Mouse (Mus musculus): Measurements from ENCODE around the gene Mif. TPM values are rescaled to one million over a fixed set of nuclear protein-coding genes. Genes with fewer than 3 reads are reported as not detected.
"Not testable (repeated sequence)": the region's sequence is repeated elsewhere in the genome, so short reads cannot be mapped to it uniquely, and the experiment has no call there.

Gene Mif
- 1,299 and 1,540 TPM in 2 replicates for polyA plus RNA-seq (2015; fragmentation: Nextera tagmentation; extraction: Ambion mirVana)

GRCm38 (mm10) chr10:75859786-75860470, at the start of gene Mif:
Mif (minus strand) TSS chr10:75860240.
- peak; percentile 93 for ATAC-seq (ENCODE audit: insufficient number of reproducible peaks, low FRiP score, low TSS enrichment, low read depth)
- Histone ChIP-seq H3K4me2 (peak within 1 kb of the TSS; percentile 65), H3K36me3 (peaks cover 15% of the 10 kb centered on the region), H3K27ac (peak within 1 kb of the TSS; percentile 95), H3K4me3 (peak within 1 kb of the TSS; percentile 75), H3K9ac (peak within 1 kb of the TSS; percentile 72), H3K4me1 (peaks cover 27% of the 10 kb centered on the region)
- not testable (repeated sequence) for H3K9me3 ChIP-seq, H3K27me3 ChIP-seq
- under 1% methylated on average over 46 of the region's 46 CpGs for WGBS

GRCm38 (mm10) chr10:75906882-75907281, 46.8 kb upstream of the Mif start:
- Histone ChIP-seq H3K36me3 (peaks cover 90% of the 10 kb centered on the region), H3K9ac (no peak overlapping the region), H3K4me3 (no peak overlapping the region), H3K27ac (no peak overlapping the region), H3K4me2 (no peak overlapping the region), H3K9me3 (no peaks in the 10 kb centered on the region), H3K4me1 (no peaks in the 10 kb centered on the region), H3K27me3 (no peaks in the 10 kb centered on the region)
- ATAC-seq (ENCODE audit: insufficient number of reproducible peaks, low FRiP score, low TSS enrichment, low read depth), result no peak
- WGBS, result 91% methylated on average over 4 of the region's 4 CpGs

- H3K4me2 ChIP-seq, result no peak overlapping the region
- ATAC-seq (ENCODE audit: insufficient number of reproducible peaks, low FRiP score, low TSS enrichment, low read depth), result no peak
- no peaks in the 10 kb centered on the region for H3K4me1 ChIP-seq
- no peak overlapping the region for H3K9ac ChIP-seq
- H3K27ac ChIP-seq, result no peak overlapping the region
- no peak overlapping the region for H3K4me3 ChIP-seq
- H3K36me3 ChIP-seq, result peaks cover 87% of the 10 kb centered on the region
- H3K27me3 ChIP-seq, result no peaks in the 10 kb centered on the region
- 94% methylated on average over 5 of the region's 5 CpGs for WGBS
- H3K9me3 ChIP-seq, result no peaks in the 10 kb centered on the region
Observed at GRCm38 (mm10) chr10:75904391-75904790, 44.4 kb upstream of the Mif start.

GRCm38 (mm10) chr10:75898846-75899245, 38.8 kb upstream of the Mif start:
- WGBS, result 67% methylated on average over 3 of the region's 3 CpGs

GRCm38 (mm10) chr10:75898039-75898564, 38.1 kb upstream of the Mif start:
- Histone ChIP-seq H3K9me3 (no peaks in the 10 kb centered on the region), H3K9ac (no peak overlapping the region), H3K36me3 (peaks cover 80% of the 10 kb centered on the region), H3K4me2 (no peak overlapping the region), H3K27me3 (no peaks in the 10 kb centered on the region), H3K4me3 (no peak overlapping the region), H3K27ac (no peak overlapping the region), H3K4me1 (peaks cover 17% of the 10 kb centered on the region)
- WGBS, result 78% methylated on average over 6 of the region's 6 CpGs
- no peak for ATAC-seq (ENCODE audit: insufficient number of reproducible peaks, low FRiP score, low TSS enrichment, low read depth)

More at GRCm38 (mm10) chr10:75898846-75899245, 38.8 kb upstream of the Mif start:
- Histone ChIP-seq H3K4me3 (no peak overlapping the region), H3K4me1 (0 out of 2 replicates have a peak, but pooled peaks cover 10% of the 10 kb centered on the region), H3K27ac (no peak overlapping the region), H3K27me3 (no peaks in the 10 kb centered on the region), H3K36me3 (peaks cover 88% of the 10 kb centered on the region), H3K9ac (no peak overlapping the region), H3K9me3 (no peaks in the 10 kb centered on the region), H3K4me2 (no peak overlapping the region)
- 0 out of 2 replicates have a peak, but pooled peaks have one; percentile 62 for ATAC-seq (ENCODE audit: insufficient number of reproducible peaks, low FRiP score, low TSS enrichment, low read depth)

GRCm38 (mm10) chr10:75897373-75897772, 37.3 kb upstream of the Mif start:
- no peaks in the 10 kb centered on the region for H3K9me3 ChIP-seq
- H3K36me3 ChIP-seq, result peaks cover 73% of the 10 kb centered on the region
- no peak overlapping the region for H3K27ac ChIP-seq
- no peaks in the 10 kb centered on the region for H3K27me3 ChIP-seq
- H3K9ac ChIP-seq, result no peak overlapping the region
- WGBS, result 39% methylated on average over 6 of the region's 6 CpGs
- H3K4me2 ChIP-seq, result no peak overlapping the region
- peaks cover 21% of the 10 kb centered on the region for H3K4me1 ChIP-seq
- H3K4me3 ChIP-seq, result no peak overlapping the region
- ATAC-seq (ENCODE audit: insufficient number of reproducible peaks, low FRiP score, low TSS enrichment, low read depth), result no peak

GRCm38 (mm10) chr10:75896208-75896607, 36.2 kb upstream of the Mif start:
- Histone ChIP-seq H3K9me3 (no peaks in the 10 kb centered on the region), H3K4me1 (peaks cover 21% of the 10 kb centered on the region), H3K36me3 (peaks cover 61% of the 10 kb centered on the region), H3K9ac (no peak overlapping the region), H3K4me2 (no peak overlapping the region), H3K27me3 (no peaks in the 10 kb centered on the region), H3K27ac (no peak overlapping the region), H3K4me3 (no peak overlapping the region)
- ATAC-seq (ENCODE audit: insufficient number of reproducible peaks, low FRiP score, low TSS enrichment, low read depth), result no peak
- WGBS, result 94% methylated on average over 1 of the region's 1 CpGs

GRCm38 (mm10) chr10:75895730-75896129, 35.7 kb upstream of the Mif start:
- Histone ChIP-seq H3K4me3 (no peak overlapping the region), H3K4me2 (no peak overlapping the region), H3K36me3 (peaks cover 57% of the 10 kb centered on the region), H3K4me1 (peaks cover 21% of the 10 kb centered on the region), H3K9me3 (no peaks in the 10 kb centered on the region), H3K27me3 (no peaks in the 10 kb centered on the region), H3K9ac (no peak overlapping the region), H3K27ac (no peak overlapping the region)
- no peak for ATAC-seq (ENCODE audit: insufficient number of reproducible peaks, low FRiP score, low TSS enrichment, low read depth)
- WGBS, result 93% methylated on average over 5 of the region's 5 CpGs

GRCm38 (mm10) chr10:75894601-75895000, 34.6 kb upstream of the Mif start:
- H3K27me3 ChIP-seq, result no peaks in the 10 kb centered on the region
- H3K4me1 ChIP-seq, result peaks cover 26% of the 10 kb centered on the region
- no peak overlapping the region for H3K27ac ChIP-seq
- H3K4me2 ChIP-seq, result no peak overlapping the region
- peaks cover 50% of the 10 kb centered on the region for H3K36me3 ChIP-seq
- WGBS, result 62% methylated on average over 6 of the region's 6 CpGs
- ATAC-seq (ENCODE audit: insufficient number of reproducible peaks, low FRiP score, low TSS enrichment, low read depth), result no peak
- no peak overlapping the region for H3K4me3 ChIP-seq
- H3K9ac ChIP-seq, result no peak overlapping the region
- H3K9me3 ChIP-seq, result no peaks in the 10 kb centered on the region

GRCm38 (mm10) chr10:75893089-75893750, 33.2 kb upstream of the Mif start, which contains the start of gene Derl3:
Derl3 (plus strand) TSS chr10:75893413.
- peak within 1 kb of the TSS; percentile 45 for H3K4me3 ChIP-seq
- H3K4me1 ChIP-seq, result peaks cover 29% of the 10 kb centered on the region
- no peaks in the 10 kb centered on the region for H3K27me3 ChIP-seq
- peak; percentile 97 for ATAC-seq (ENCODE audit: insufficient number of reproducible peaks, low FRiP score, low TSS enrichment, low read depth)
- peaks cover 42% of the 10 kb centered on the region for H3K36me3 ChIP-seq
- H3K9ac ChIP-seq, result peak within 1 kb of the TSS; percentile 24; the same call in 1 of the 2 replicates
- no peaks in the 10 kb centered on the region for H3K9me3 ChIP-seq
- H3K4me2 ChIP-seq, result peak within 1 kb of the TSS; percentile 95
- H3K27ac ChIP-seq, result no peak within 1 kb of the TSS
- 1% methylated on average over 51 of the region's 51 CpGs for WGBS

- Histone ChIP-seq H3K4me3 (no peak overlapping the region), H3K27me3 (no peaks in the 10 kb centered on the region), H3K4me2 (no peak overlapping the region), H3K36me3 (peaks cover 6% of the 10 kb centered on the region; the same call in 1 of the 2 replicates), H3K27ac (no peak overlapping the region), H3K4me1 (peaks cover 25% of the 10 kb centered on the region), H3K9me3 (no peaks in the 10 kb centered on the region), H3K9ac (no peak overlapping the region)
- WGBS, result 43% methylated on average over 8 of the region's 8 CpGs
- no peak for ATAC-seq (ENCODE audit: insufficient number of reproducible peaks, low FRiP score, low TSS enrichment, low read depth)
Observed at GRCm38 (mm10) chr10:75889406-75890153, 29.5 kb upstream of the Mif start.

All from limb, embryonic 15.5 days (tissue).